Mouse (Mus musculus) embryonic facial prominence, embryonic 15.5 days (tissue): ENCODE measurements around the gene Mcemp1. TPM values are rescaled to one million over a fixed set of nuclear protein-coding genes. Genes with fewer than 3 reads are reported as not detected.
A peak's percentile ranks its signal among the peaks of the same experiment; 100 is the strongest.

Experiments
- ATAC-seq: fragments of 200-750 bp; cut with Nextera tagmentation; 2 replicates; pipeline ENCODE4 v1.8.0; 2017; ENCODE audit warnings: low read depth, moderate TSS enrichment; ENCODE audit not compliant: insufficient number of reproducible peaks, low FRiP score, low TSS enrichment
- H3K27ac ChIP-seq: fragments of 300-500 bp; sonication (generic); replicated peaks from 2 replicates; pipeline ENCODE4 v1.5.1; 2015; ENCODE audit warnings: mild to moderate bottlenecking, inconsistent platforms
- H3K27me3 ChIP-seq: fragments of 300-500 bp; sonication (generic); 2 replicates; pipeline ENCODE4 v1.6.1; 2015; ENCODE audit warnings: inconsistent platforms
- H3K36me3 ChIP-seq: fragments of 300-500 bp; sonication (generic); 2 replicates; pipeline ENCODE4 v1.6.1; 2015; ENCODE audit warnings: mild to moderate bottlenecking, inconsistent platforms
- H3K4me1 ChIP-seq: fragments of 300-500 bp; sonication (generic); 2 replicates; pipeline ENCODE4 v1.6.1; 2015; ENCODE audit warnings: inconsistent platforms
- H3K4me2 ChIP-seq: fragments of 300-500 bp; sonication (generic); replicated peaks from 2 replicates; pipeline ENCODE4 v1.6.1; 2015; ENCODE audit warnings: mild to moderate bottlenecking, inconsistent platforms
- H3K4me3 ChIP-seq: fragments of 300-500 bp; sonication (generic); replicated peaks from 2 replicates; pipeline ENCODE4 v1.5.1; 2015; ENCODE audit warnings: mild to moderate bottlenecking, inconsistent platforms
- H3K9ac ChIP-seq: fragments of 300-500 bp; sonication (generic); 2 replicates; pipeline ENCODE4 v1.6.1; 2015; ENCODE audit warnings: inconsistent platforms
- H3K9me3 ChIP-seq: fragments of 300-500 bp; sonication (generic); replicated peaks from 2 replicates; pipeline ENCODE4 v1.6.1; 2016; ENCODE audit warnings: inconsistent platforms
- WGBS: fragments of 180-500 bp; shearing (Covaris S2); methylation state at CpG from one replicate; pipeline ENCODE4 v1.1.7; 2015; 5-methylcytosine and 5-hydroxymethylcytosine counted together
- polyA plus RNA-seq: library from polyadenylated mRNA; unstranded; fragments of >200 nt; fragmentation: Nextera tagmentation; extraction: Ambion mirVana; gene quantifications from 2 replicates; pipeline ENCODE4 v1.2.1, GENCODE M21; 2015

The Mcemp1 gene
- polyA plus RNA-seq, 1 experiment from 2014 or later: 0.28 TPM

- Histone ChIP-seq H3K4me1 (peaks cover 22% of the 10 kb centered on the region), H3K9ac (no peak overlapping the region), H3K36me3 (peaks cover 11% of the 10 kb centered on the region), H3K4me2 (no peak overlapping the region), H3K4me3 (no peak overlapping the region), H3K27ac (no peak overlapping the region), H3K9me3 (no peaks in the 10 kb centered on the region), H3K27me3 (no peaks in the 10 kb centered on the region)
- WGBS: 57% methylated on average over 3 of the region's 3 CpGs
- ATAC-seq: no peak
Observed at GRCm38 (mm10) chr8:3674671-3675070, 9.1 kb downstream of the Mcemp1 start.

GRCm38 (mm10) chr8:3676131-3676992, 10.8 kb downstream of the Mcemp1 start, which contains the start of gene Trappc5:
Gene Trappc5 (plus strand): TSS chr8:3676299.
- H3K27ac ChIP-seq: peak within 1 kb of the TSS; percentile 91
- no peaks in the 10 kb centered on the region for H3K9me3 ChIP-seq
- H3K4me2 ChIP-seq: peak within 1 kb of the TSS; percentile 55
- peak within 1 kb of the TSS; percentile 94 for H3K9ac ChIP-seq
- WGBS: under 1% methylated on average over 61 of the region's 61 CpGs
- H3K27me3 ChIP-seq: no peaks in the 10 kb centered on the region
- peaks cover 23% of the 10 kb centered on the region for H3K36me3 ChIP-seq
- peaks cover 22% of the 10 kb centered on the region for H3K4me1 ChIP-seq
- H3K4me3 ChIP-seq: peak within 1 kb of the TSS; percentile 96
- peak; percentile 85 for ATAC-seq

- no peaks in the 10 kb centered on the region for H3K27me3 ChIP-seq
- H3K4me3 ChIP-seq: peak overlapping the region; percentile 96
- H3K36me3 ChIP-seq: peaks cover 23% of the 10 kb centered on the region
- H3K27ac ChIP-seq: peak overlapping the region; percentile 91
- H3K4me2 ChIP-seq: peak overlapping the region; percentile 55
- no peaks in the 10 kb centered on the region for H3K9me3 ChIP-seq
- peak overlapping the region; percentile 94 for H3K9ac ChIP-seq
- no peak for ATAC-seq
- peaks cover 22% of the 10 kb centered on the region for H3K4me1 ChIP-seq
- WGBS: 2% methylated on average over 15 of the region's 15 CpGs
Observed at GRCm38 (mm10) chr8:3676993-3677579, 11.5 kb downstream of the Mcemp1 start.

- Histone ChIP-seq H3K9me3 (no peaks in the 10 kb centered on the region), H3K27ac (no peak overlapping the region), H3K4me1 (peaks cover 12% of the 10 kb centered on the region), H3K4me2 (no peak overlapping the region), H3K27me3 (no peaks in the 10 kb centered on the region), H3K36me3 (peaks cover 28% of the 10 kb centered on the region), H3K4me3 (no peak overlapping the region), H3K9ac (no peak overlapping the region)
- no peak for ATAC-seq
- 96% methylated on average over 23 of the region's 23 CpGs for WGBS
Observed at GRCm38 (mm10) chr8:3678831-3679230, 13.3 kb downstream of the Mcemp1 start.

- peaks cover 12% of the 10 kb centered on the region for H3K4me1 ChIP-seq
- H3K9me3 ChIP-seq: no peaks in the 10 kb centered on the region
- WGBS: 92% methylated on average over 23 of the region's 23 CpGs
- H3K4me3 ChIP-seq: no peak overlapping the region
- H3K4me2 ChIP-seq: no peak overlapping the region
- ATAC-seq: no peak
- H3K27ac ChIP-seq: no peak overlapping the region
- H3K9ac ChIP-seq: no peak overlapping the region
- peaks cover 28% of the 10 kb centered on the region for H3K36me3 ChIP-seq
- H3K27me3 ChIP-seq: no peaks in the 10 kb centered on the region
Observed at GRCm38 (mm10) chr8:3679236-3679635, 13.7 kb downstream of the Mcemp1 start.

- Histone ChIP-seq H3K4me3 (no peak overlapping the region), H3K27me3 (no peaks in the 10 kb centered on the region), H3K4me2 (no peak overlapping the region), H3K36me3 (peaks cover 28% of the 10 kb centered on the region), H3K9ac (no peak overlapping the region), H3K9me3 (no peaks in the 10 kb centered on the region), H3K27ac (no peak overlapping the region), H3K4me1 (peaks cover 12% of the 10 kb centered on the region)
- 90% methylated on average over 5 of the region's 5 CpGs for WGBS
- ATAC-seq: no peak
Observed at GRCm38 (mm10) chr8:3679656-3680055, 14.1 kb downstream of the Mcemp1 start.

- Histone ChIP-seq H3K36me3 (peaks cover 28% of the 10 kb centered on the region), H3K4me3 (no peak overlapping the region), H3K27ac (no peak overlapping the region), H3K4me1 (peaks cover 9% of the 10 kb centered on the region), H3K9ac (no peak overlapping the region), H3K27me3 (no peaks in the 10 kb centered on the region), H3K9me3 (no peaks in the 10 kb centered on the region), H3K4me2 (no peak overlapping the region)
- 88% methylated on average over 5 of the region's 5 CpGs for WGBS
- no peak for ATAC-seq
Observed at GRCm38 (mm10) chr8:3682435-3682834, 16.9 kb downstream of the Mcemp1 start.

GRCm38 (mm10) chr8:3683408-3684176, 18.0 kb downstream of the Mcemp1 start:
- Histone ChIP-seq H3K9me3 (no peaks in the 10 kb centered on the region), H3K4me3 (no peak overlapping the region), H3K4me1 (no peaks in the 10 kb centered on the region; the same call in 1 of the 2 replicates), H3K9ac (no peak overlapping the region), H3K4me2 (no peak overlapping the region), H3K27ac (no peak overlapping the region), H3K36me3 (peaks cover 27% of the 10 kb centered on the region), H3K27me3 (no peaks in the 10 kb centered on the region)
- WGBS: 68% methylated on average over 6 of the region's 6 CpGs
- no peak for ATAC-seq

GRCm38 (mm10) chr8:3684530-3684929, 19.0 kb downstream of the Mcemp1 start:
- no peak overlapping the region for H3K4me3 ChIP-seq
- peaks cover 18% of the 10 kb centered on the region for H3K36me3 ChIP-seq
- H3K27ac ChIP-seq: no peak overlapping the region
- H3K4me1 ChIP-seq: no peaks in the 10 kb centered on the region
- no peaks in the 10 kb centered on the region for H3K9me3 ChIP-seq
- H3K27me3 ChIP-seq: no peaks in the 10 kb centered on the region
- H3K4me2 ChIP-seq: no peak overlapping the region
- H3K9ac ChIP-seq: no peak overlapping the region
- ATAC-seq: no peak

GRCm38 (mm10) chr8:3685422-3685821, 19.9 kb downstream of the Mcemp1 start:
- H3K9ac ChIP-seq: no peak overlapping the region

GRCm38 (mm10) chr8:3687537-3687936, 22.0 kb downstream of the Mcemp1 start:
- no peak for ATAC-seq
- Histone ChIP-seq H3K27me3 (no peaks in the 10 kb centered on the region), H3K4me1 (no peaks in the 10 kb centered on the region), H3K9me3 (no peaks in the 10 kb centered on the region), H3K36me3 (peaks cover under 1% of the 10 kb centered on the region; the same call in 1 of the 2 replicates), H3K4me3 (no peak overlapping the region), H3K27ac (no peak overlapping the region), H3K9ac (no peak overlapping the region), H3K4me2 (no peak overlapping the region)
- 78% methylated on average over 6 of the region's 6 CpGs for WGBS

More at GRCm38 (mm10) chr8:3685422-3685821, 19.9 kb downstream of the Mcemp1 start:
- H3K4me2 ChIP-seq: no peak overlapping the region
- no peak overlapping the region for H3K27ac ChIP-seq
- no peak for ATAC-seq
- H3K4me1 ChIP-seq: no peaks in the 10 kb centered on the region
- H3K27me3 ChIP-seq: no peaks in the 10 kb centered on the region
- no peaks in the 10 kb centered on the region for H3K9me3 ChIP-seq
- peaks cover 10% of the 10 kb centered on the region for H3K36me3 ChIP-seq
- H3K4me3 ChIP-seq: no peak overlapping the region
- 62% methylated on average over 5 of the region's 5 CpGs for WGBS
